Mouse (Mus musculus) forebrain, embryonic 13.5 days (tissue): ENCODE measurements around the gene Ms4a1. TPM values are rescaled to one million over a fixed set of nuclear protein-coding genes. Genes with fewer than 3 reads are reported as not detected.
"Not testable (repeated sequence)": the region's sequence is repeated elsewhere in the genome, so short reads cannot be mapped to it uniquely, and the experiment has no call there.

Experiments used
- ATAC-seq: fragments of 200-750 bp; cut with Nextera tagmentation; 2 replicates; pipeline ENCODE4 v1.8.0; 2017
- H3K27ac ChIP-seq: fragments of 300-500 bp; sonication (generic); 2 replicates; pipeline ENCODE4 v1.5.1; 2015; ENCODE audit warnings: inconsistent platforms, mild to moderate bottlenecking, moderate library complexity
- H3K27me3 ChIP-seq: fragments of 300-500 bp; sonication (generic); 2 replicates; pipeline ENCODE4 v1.6.1; 2015; ENCODE audit warnings: mild to moderate bottlenecking, inconsistent platforms
- H3K36me3 ChIP-seq: fragments of 300-500 bp; sonication (generic); 2 replicates; pipeline ENCODE4 v1.6.1; 2015; ENCODE audit warnings: mild to moderate bottlenecking, inconsistent platforms; ENCODE audit not compliant: poor library complexity, severe bottlenecking
- H3K4me1 ChIP-seq: fragments of 300-500 bp; sonication (generic); 2 replicates; pipeline ENCODE4 v1.6.1; 2015; ENCODE audit warnings: inconsistent platforms
- H3K4me2 ChIP-seq: fragments of 300-500 bp; sonication (generic); 2 replicates; pipeline ENCODE4 v1.6.1; 2015; ENCODE audit warnings: inconsistent platforms, mild to moderate bottlenecking, moderate library complexity
- H3K4me3 ChIP-seq: fragments of 300-500 bp; sonication (generic); 2 replicates; pipeline ENCODE4 v1.5.1; 2015; ENCODE audit warnings: mild to moderate bottlenecking, inconsistent platforms
- H3K9ac ChIP-seq: fragments of 300-500 bp; sonication (generic); 2 replicates; pipeline ENCODE4 v1.6.1; 2015; ENCODE audit warnings: mild to moderate bottlenecking, inconsistent platforms
- H3K9me3 ChIP-seq: fragments of 300-500 bp; sonication (generic); replicated peaks from 2 replicates; pipeline ENCODE4 v1.6.1; 2016; ENCODE audit warnings: inconsistent platforms
- WGBS: fragments of 180-500 bp; shearing (Covaris S2); methylation state at CpG from one replicate; pipeline ENCODE4 v1.1.7; 2015; 5-methylcytosine and 5-hydroxymethylcytosine counted together
- polyA plus RNA-seq: library from polyadenylated mRNA; unstranded; fragments of >200 nt; fragmentation: Nextera tagmentation; extraction: Ambion mirVana; gene quantifications from 2 replicates; pipeline ENCODE4 v1.2.1, GENCODE M21; 2015

The Ms4a1 gene
- polyA plus RNA-seq, 1 experiment from 2014 or later: not detected

GRCm38 (mm10) chr19:11263549-11263948, 2.5 kb downstream of the Ms4a1 start:
- Histone ChIP-seq H3K4me1 (no peaks in the 10 kb centered on the region), H3K4me2 (no peak overlapping the region), H3K36me3 (no peaks in the 10 kb centered on the region), H3K27me3 (no peaks in the 10 kb centered on the region), H3K9me3 (no peaks in the 10 kb centered on the region), H3K9ac (no peak overlapping the region), H3K4me3 (no peak overlapping the region), H3K27ac (no peak overlapping the region)
- WGBS: 85% methylated on average over 3 of the region's 3 CpGs
- ATAC-seq: no peak

GRCm38 (mm10) chr19:11262932-11263331, 3.1 kb downstream of the Ms4a1 start:
- not testable (repeated sequence) for H3K4me2 ChIP-seq, H3K4me1 ChIP-seq, H3K9ac ChIP-seq, H3K9me3 ChIP-seq, H3K4me3 ChIP-seq, H3K27me3 ChIP-seq, ATAC-seq, H3K36me3 ChIP-seq, H3K27ac ChIP-seq
- 74% methylated on average over 4 of the region's 4 CpGs for WGBS

GRCm38 (mm10) chr19:11261522-11261921, 4.5 kb downstream of the Ms4a1 start:
- no peak overlapping the region for H3K4me3 ChIP-seq
- H3K4me2 ChIP-seq: no peak overlapping the region
- H3K36me3 ChIP-seq: no peaks in the 10 kb centered on the region
- 94% methylated on average over 2 of the region's 2 CpGs for WGBS
- H3K27ac ChIP-seq: no peak overlapping the region
- H3K4me1 ChIP-seq: no peaks in the 10 kb centered on the region
- H3K27me3 ChIP-seq: no peaks in the 10 kb centered on the region
- ATAC-seq: no peak
- H3K9me3 ChIP-seq: no peaks in the 10 kb centered on the region
- H3K9ac ChIP-seq: no peak overlapping the region

GRCm38 (mm10) chr19:11244230-11244629, 21.8 kb downstream of the Ms4a1 start:
- H3K9me3 ChIP-seq: no peaks in the 10 kb centered on the region
- H3K4me1 ChIP-seq: no peaks in the 10 kb centered on the region
- H3K4me2 ChIP-seq: no peak overlapping the region
- no peaks in the 10 kb centered on the region for H3K36me3 ChIP-seq
- H3K4me3 ChIP-seq: no peak overlapping the region
- H3K9ac ChIP-seq: no peak overlapping the region
- no peak for ATAC-seq
- H3K27ac ChIP-seq: no peak overlapping the region
- no peaks in the 10 kb centered on the region for H3K27me3 ChIP-seq

- no peaks in the 10 kb centered on the region for H3K9me3 ChIP-seq
- H3K36me3 ChIP-seq: no peaks in the 10 kb centered on the region
- no peaks in the 10 kb centered on the region for H3K4me1 ChIP-seq
- H3K4me3 ChIP-seq: no peak overlapping the region
- H3K27ac ChIP-seq: no peak overlapping the region
- ATAC-seq: no peak
- H3K4me2 ChIP-seq: no peak overlapping the region
- no peak overlapping the region for H3K9ac ChIP-seq
- H3K27me3 ChIP-seq: no peaks in the 10 kb centered on the region
- 47% methylated on average over 5 of the region's 5 CpGs for WGBS
These were observed 23.5 kb downstream of the Ms4a1 start for GRCm38 (mm10) chr19:11242560-11242959.

- Histone ChIP-seq H3K9me3 (no peaks in the 10 kb centered on the region), H3K9ac (no peak overlapping the region), H3K27me3 (no peaks in the 10 kb centered on the region), H3K4me1 (no peaks in the 10 kb centered on the region), H3K36me3 (no peaks in the 10 kb centered on the region), H3K27ac (no peak overlapping the region), H3K4me2 (no peak overlapping the region), H3K4me3 (no peak overlapping the region)
- no peak for ATAC-seq
These were observed 30.2 kb downstream of the Ms4a1 start for GRCm38 (mm10) chr19:11235820-11236219.

GRCm38 (mm10) chr19:11234921-11235735, 30.9 kb downstream of the Ms4a1 start:
- 76% methylated on average over 5 of the region's 5 CpGs for WGBS
- Histone ChIP-seq H3K9ac (no peak overlapping the region), H3K27me3 (no peaks in the 10 kb centered on the region), H3K4me2 (no peak overlapping the region), H3K4me1 (no peaks in the 10 kb centered on the region), H3K9me3 (no peaks in the 10 kb centered on the region), H3K36me3 (no peaks in the 10 kb centered on the region), H3K4me3 (no peak overlapping the region), H3K27ac (no peak overlapping the region)
- no peak for ATAC-seq

- no peak for ATAC-seq
- H3K27me3 ChIP-seq: no peaks in the 10 kb centered on the region
- H3K9ac ChIP-seq: no peak overlapping the region
- H3K9me3 ChIP-seq: no peaks in the 10 kb centered on the region
- H3K4me2 ChIP-seq: no peak overlapping the region
- no peaks in the 10 kb centered on the region for H3K4me1 ChIP-seq
- no peak overlapping the region for H3K27ac ChIP-seq
- no peaks in the 10 kb centered on the region for H3K36me3 ChIP-seq
- H3K4me3 ChIP-seq: no peak overlapping the region
- 82% methylated on average over 5 of the region's 5 CpGs for WGBS
These were observed 31.8 kb downstream of the Ms4a1 start for GRCm38 (mm10) chr19:11234244-11234643.

GRCm38 (mm10) chr19:11232348-11232747, 33.7 kb downstream of the Ms4a1 start, which contains the start of gene Ms4a12:
Gene Ms4a12 (minus strand): TSS chr19:11232448.
- H3K4me1 ChIP-seq: no peaks in the 10 kb centered on the region
- no peak within 1 kb of the TSS for H3K27ac ChIP-seq
- ATAC-seq: no peak
- no peak within 1 kb of the TSS for H3K4me2 ChIP-seq
- no peaks in the 10 kb centered on the region for H3K36me3 ChIP-seq
- no peak within 1 kb of the TSS for H3K4me3 ChIP-seq
- H3K9me3 ChIP-seq: no peaks in the 10 kb centered on the region
- H3K9ac ChIP-seq: no peak within 1 kb of the TSS
- no peaks in the 10 kb centered on the region for H3K27me3 ChIP-seq
- WGBS: 73% methylated on average over 5 of the region's 5 CpGs

Other genes with a start within 250 kb of the Ms4a1 start
- not detected in 2 replicates for gene Ms4a18, start 248.2 kb downstream of the Ms4a1 start, polyA plus RNA-seq
- gene Ms4a8a, start 185.1 kb downstream of the Ms4a1 start, polyA plus RNA-seq: not detected in 2 replicates
- gene 1700017D01Rik, start 135.4 kb downstream of the Ms4a1 start, polyA plus RNA-seq: not detected in 2 replicates
- gene 1700025F22Rik, start 100.9 kb downstream of the Ms4a1 start, polyA plus RNA-seq: not detected in 2 replicates
- not detected in 2 replicates for gene Ms4a13, start 69.5 kb downstream of the Ms4a1 start, polyA plus RNA-seq
- gene Ms4a12, start 33.8 kb downstream of the Ms4a1 start, polyA plus RNA-seq: not detected in 2 replicates
- not detected in 2 replicates for gene Ms4a5, start 17.6 kb upstream of the Ms4a1 start, polyA plus RNA-seq
- gene Ms4a14, start 48.2 kb upstream of the Ms4a1 start, polyA plus RNA-seq: not detected in 2 replicates
- gene Ms4a7, start 69.9 kb upstream of the Ms4a1 start, polyA plus RNA-seq: 0.84 and 1.3 TPM in 2 replicates
- gene Ms4a4a, start 109.3 kb upstream of the Ms4a1 start, polyA plus RNA-seq: 0.54 and 0.65 TPM in 2 replicates
- gene Ms4a4c, start 138.5 kb upstream of the Ms4a1 start, polyA plus RNA-seq: not detected in 2 replicates
- not detected in 2 replicates for gene Ms4a4b, start 177.3 kb upstream of the Ms4a1 start, polyA plus RNA-seq
- gene Ms4a6c, start 203.1 kb upstream of the Ms4a1 start, polyA plus RNA-seq: 0.86 and 1.0 TPM in 2 replicates
- gene Gm8369, start 219.7 kb upstream of the Ms4a1 start, polyA plus RNA-seq: not detected in 2 replicates